Mouse (Mus musculus) large intestine, adult 2 months (tissue): ENCODE measurements at regions not wholly inside any gene's neighbourhood (a gene's known extent, or its start where the extent isn't known, plus 50 kb on each side); places are given as distances from the start of the nearest gene placed in this dataset.

Source experiments
- DNase-seq: peaks from one replicate; pipeline ENCODE4 v3.0.0-alpha.2; 2012; ENCODE audit warnings: low read depth, low spot score
- WGBS: fragments of 180-500 bp; shearing (Covaris S2); methylation state at CpG from one replicate; pipeline ENCODE4 v1.1.7; 2018; 5-methylcytosine and 5-hydroxymethylcytosine counted together

DNA sequence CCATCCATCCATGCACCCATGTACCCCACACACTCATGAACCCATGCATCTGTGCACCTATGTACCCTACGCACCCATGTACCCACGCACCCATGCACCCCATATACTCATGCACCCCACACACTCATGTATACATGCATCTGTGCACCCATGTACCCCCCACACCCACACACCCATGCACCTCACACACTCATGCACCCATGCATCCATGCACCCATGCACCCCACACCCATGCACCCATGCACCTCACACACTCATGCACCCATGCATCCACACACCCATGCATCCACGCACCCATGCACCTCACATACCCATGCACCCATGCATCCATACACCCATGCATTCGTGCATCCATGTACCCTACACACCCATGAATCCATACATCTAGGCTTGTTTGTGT, 63.6 kb downstream of the 4930564D02Rik start:
- WGBS, result 90% methylated on average over 4 of the region's 4 CpGs
- no peak for DNase-seq

DNA sequence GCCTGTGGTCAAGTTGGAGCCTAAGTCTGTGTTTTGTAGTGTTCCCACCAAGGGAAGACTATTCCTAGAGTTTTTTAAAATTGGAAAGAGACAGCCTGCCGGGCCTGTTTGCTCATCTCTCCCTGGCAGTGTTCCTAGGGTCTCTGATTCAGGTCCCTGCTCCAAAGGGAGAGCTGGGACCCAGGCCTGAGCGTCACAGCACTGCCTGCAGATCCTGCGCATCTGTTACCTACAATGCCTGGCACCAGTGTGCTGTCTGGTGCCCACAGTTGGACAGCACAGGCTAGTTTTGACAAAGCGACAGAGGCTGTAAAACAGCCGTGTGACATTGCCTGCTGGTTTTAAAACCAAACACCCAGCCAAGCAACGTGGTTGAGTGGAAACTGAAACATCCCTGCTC, 64.4 kb downstream of the 4930564D02Rik start:
- 66% methylated on average over 6 of the region's 6 CpGs for WGBS
- no peak for DNase-seq

DNA sequence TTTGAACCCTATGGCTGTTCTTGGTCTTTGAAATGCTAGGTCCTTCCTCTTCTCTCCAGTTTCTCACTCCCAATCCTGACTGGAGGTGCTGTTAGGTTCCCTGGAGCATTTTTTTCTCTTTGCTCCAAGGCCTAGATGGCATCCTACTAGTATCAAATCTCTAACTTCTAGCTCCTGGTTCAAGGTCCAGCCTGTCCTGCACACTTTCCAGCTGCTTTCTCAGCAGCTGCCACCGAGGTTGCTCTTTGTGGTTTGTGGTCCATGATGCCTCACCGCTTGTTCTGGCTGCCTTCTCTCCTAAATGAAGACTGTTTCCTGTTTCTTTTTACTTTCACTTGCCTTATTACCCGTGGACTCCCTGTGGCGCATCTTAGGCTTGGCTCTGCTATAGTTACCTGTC, 66.4 kb downstream of the 4930564D02Rik start:
- no peak for DNase-seq
- WGBS, result 72% methylated on average over 4 of the region's 4 CpGs

DNA sequence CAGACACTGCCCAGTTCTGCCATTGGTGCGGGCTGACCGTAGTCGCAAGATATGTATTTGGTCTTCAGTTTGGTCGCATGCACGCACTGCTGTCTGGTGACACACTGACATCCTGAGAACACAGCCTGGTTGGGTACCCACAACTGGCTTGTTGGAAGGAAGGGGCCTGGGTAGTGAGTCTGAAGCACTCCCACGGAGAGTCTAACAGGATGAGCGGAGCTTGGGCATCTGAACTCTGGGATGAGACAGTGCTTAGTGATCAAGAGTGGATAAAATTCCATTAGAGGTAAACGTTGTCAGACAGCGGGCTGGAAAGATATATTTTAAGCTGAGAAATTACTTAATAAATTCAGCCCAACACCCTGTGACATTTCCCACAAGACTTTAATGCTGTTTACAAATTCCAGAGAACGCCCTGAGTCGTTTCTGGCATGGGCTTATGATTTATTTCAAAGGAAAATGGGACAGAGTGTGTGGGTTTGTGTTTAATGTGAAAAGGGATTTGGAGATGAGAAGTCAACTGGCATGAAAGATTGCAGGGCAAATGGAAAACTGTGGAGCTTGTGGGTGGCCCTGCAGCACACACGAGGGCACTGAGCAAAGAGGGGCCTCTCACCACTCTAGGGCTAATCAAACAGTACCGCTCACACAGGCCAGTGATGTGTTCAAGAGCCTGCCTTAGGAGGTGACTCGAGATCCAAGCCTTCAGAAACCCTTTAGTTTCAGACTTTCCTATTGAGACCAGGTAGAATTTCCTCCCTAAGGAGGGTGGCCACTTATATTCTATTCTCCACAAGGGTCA, 74.7 kb downstream of the 4930564D02Rik start:
- no peak for DNase-seq
- WGBS, result 65% methylated on average over 14 of the region's 14 CpGs

DNA sequence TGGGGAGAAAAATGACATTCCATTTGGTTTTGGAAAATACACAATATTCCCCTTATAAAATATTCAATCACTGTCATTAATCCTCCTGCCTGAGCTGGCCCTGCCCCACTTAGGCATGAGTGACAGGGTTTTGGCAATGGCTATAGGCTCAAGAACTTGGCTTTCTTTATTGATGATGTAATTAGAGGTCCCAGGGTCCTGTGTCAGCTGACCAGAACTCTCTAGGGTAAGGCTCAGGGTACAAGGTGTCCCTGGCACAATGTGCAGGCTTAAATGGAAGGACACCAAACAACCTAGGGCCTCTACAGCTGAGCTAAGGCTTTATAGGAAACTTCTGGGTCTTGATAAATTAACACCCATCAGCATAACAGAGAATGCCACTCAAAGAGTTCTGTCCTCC, 76.0 kb downstream of the 4930564D02Rik start:
- DNase-seq, result no peak

DNA sequence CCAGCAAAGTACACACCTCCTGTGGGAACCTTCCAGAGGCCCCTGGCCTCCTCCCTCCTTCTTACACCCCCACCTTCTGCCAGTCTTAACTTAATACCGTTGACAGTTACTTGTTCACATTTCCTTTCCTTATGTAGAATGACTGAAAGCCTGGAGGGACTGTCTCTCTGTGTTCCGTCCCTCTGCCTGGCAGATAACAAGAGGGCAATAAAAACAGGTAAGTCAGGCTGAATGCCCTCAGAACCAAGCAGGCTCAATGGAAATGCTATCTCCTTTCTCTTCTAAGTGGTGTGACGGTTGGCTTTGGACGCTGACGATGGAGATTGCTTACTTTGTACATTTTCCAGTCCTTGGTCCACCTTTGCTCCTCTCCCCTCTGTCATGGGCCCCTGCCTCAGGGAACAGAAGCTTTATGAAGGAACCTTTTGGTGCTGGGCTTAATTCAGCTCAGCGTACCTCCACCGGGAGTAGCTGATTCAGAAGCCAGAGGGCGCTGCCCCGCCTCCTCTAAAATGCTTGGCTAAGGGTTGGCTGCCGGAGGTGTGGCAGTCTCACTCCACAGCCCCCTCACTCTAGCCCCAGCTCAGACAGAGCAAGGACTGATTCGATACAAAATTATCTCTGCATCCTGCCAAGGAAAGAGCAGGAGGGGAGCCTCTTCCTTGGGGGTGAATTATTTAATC, 85.0 kb downstream of the 4930564D02Rik start:
- DNase-seq, result no peak
- 14% methylated on average over 11 of the region's 11 CpGs for WGBS

DNA sequence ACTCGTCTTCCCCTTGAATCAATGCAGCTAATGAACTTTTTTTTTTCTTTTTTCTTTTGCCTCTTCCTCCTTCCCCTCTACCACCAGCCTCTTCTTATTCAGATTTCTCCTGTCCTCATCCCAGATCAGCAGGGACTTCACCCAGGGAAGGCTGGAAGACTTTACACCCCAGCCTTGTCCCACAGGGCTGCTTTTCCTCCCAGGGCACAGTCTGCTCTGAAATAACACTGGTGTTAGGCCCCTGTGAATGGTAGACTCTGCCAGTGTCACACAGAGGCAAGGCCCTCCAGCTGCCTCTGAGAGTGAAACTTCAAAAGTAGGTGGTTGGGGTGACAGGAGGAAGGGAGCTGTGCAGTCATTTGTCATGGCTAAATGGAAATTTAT, 85.5 kb downstream of the 4930564D02Rik start:
- DNase-seq, result no peak
- 30% methylated on average over 1 of the region's 1 CpGs for WGBS

DNA sequence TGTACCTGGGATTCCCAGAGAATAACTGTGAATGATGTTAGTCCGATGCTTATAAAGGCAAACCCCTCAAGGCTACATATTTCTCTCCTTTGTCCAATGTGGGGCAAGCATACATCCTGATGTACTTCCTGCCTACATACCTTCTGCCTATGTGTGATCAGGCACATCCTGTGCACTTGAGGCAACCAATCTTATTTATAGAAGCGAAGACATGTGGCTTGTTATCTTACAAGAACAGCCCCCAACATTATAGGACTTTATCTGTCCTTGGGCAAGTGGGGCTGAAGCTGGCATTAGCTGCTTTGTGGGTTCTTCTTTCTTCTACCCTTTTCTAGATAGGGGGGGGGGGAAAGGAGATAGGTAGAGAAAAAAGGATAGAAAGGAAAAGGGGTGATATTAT, 91.7 kb downstream of the 4930564D02Rik start:
- WGBS, result 90% methylated on average over 2 of the region's 2 CpGs
- DNase-seq, result no peak

DNA sequence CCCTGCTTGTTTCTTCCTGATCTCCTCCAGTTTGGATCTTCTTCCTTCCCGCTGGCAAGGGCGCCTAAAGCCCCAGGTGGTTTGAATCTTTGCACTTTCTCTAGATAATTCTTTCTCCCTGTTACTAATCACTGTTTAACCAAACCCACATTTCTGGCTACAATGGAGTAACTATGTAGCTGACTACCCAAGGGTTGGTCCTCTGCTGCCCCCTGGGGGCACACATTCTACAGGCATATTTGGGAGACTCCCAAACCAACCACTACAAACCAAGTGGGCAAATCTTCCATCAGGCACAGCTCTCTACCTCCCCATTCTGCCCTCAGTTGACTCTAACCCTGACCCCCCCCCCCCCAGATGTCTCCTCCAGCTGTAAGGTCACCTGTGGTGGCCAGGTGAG, 98.7 kb downstream of the 4930564D02Rik start:
- peak; percentile 19 for DNase-seq
- 24% methylated on average over 2 of the region's 2 CpGs for WGBS

DNA sequence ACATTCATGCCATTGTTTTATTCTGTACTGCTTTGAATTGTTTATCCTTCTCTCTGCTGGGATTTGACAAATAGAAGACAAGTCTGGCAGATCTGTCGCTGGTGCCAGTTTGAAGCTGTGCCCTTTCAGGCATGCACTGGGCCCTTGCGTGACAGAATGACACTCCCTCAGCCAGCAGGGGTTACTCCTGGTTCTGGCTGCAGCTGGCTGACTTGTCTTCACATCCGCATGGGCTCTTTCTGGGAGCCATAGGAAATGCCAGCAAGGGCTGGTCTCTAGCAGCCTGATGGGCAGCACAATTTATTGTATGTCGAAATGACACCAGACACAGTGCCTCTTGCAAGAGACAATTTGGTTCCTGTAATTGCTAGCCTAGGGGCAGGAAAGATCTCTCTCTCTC, 102.5 kb downstream of the 4930564D02Rik start:
- no peak for DNase-seq
- WGBS, result 52% methylated on average over 4 of the region's 4 CpGs

DNA sequence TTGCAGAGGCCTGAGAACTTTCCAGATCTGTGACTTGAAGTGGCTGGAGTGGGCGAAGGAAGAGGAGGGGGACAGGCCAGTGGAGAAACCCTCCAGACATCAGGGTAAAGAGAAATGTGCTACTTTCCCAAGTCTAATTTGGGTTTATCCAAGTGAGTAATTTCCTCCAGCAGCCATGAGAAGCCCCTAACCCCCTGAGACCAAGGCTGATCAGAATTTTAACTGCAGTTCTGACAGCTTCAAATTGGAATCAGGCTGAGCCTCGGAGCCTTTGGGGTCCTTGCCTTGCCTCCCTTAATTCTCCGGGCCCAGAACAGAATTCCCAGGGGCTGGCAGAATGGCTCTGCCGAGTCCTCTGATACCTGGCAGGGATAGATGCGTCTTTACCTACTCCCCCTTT, 104.9 kb downstream of the 4930564D02Rik start:
- WGBS, result 77% methylated on average over 5 of the region's 5 CpGs
- DNase-seq, result no peak

DNA sequence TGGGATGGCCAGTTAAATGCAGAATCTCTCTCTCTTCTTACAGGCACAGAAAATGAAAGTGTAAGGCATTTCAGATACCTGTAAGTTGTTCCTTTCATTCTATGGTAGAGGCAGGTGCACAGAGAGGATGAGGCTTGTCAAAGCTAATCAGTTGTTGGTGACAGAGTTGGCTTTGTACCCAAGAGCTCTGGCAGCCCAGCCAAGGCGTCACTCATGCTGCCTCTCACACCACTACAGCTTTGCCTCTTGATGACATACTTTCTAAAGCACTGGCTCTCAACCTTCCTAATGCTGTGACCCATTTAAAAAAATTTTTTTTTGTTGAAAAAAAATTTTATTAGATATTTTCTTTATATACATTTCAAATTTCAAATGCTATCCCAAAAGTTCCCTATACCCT, 105.4 kb downstream of the 4930564D02Rik start:
- DNase-seq, result no peak
- WGBS, result 71% methylated on average over 1 of the region's 1 CpGs

DNA sequence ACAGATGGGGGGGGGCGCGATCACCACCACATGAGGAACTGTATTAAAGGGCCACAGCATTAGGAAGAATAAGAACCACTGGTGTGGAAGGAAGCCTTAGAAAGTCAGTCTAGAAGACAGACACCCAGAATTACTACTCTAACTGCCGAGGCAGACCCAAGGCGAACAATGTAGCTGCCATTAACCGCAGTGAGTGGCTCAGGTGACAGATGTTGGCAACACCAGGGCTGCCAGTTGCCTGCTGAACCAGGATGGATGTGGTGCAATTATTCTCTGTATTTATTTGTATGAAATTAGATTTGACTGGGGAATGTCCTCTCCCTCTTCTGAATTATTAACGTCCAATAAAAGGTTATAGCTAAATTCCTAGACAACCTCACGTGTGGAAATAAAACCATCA, 124.7 kb downstream of the 4930564D02Rik start:
- 73% methylated on average over 7 of the region's 7 CpGs for WGBS
- DNase-seq, result no peak

DNA sequence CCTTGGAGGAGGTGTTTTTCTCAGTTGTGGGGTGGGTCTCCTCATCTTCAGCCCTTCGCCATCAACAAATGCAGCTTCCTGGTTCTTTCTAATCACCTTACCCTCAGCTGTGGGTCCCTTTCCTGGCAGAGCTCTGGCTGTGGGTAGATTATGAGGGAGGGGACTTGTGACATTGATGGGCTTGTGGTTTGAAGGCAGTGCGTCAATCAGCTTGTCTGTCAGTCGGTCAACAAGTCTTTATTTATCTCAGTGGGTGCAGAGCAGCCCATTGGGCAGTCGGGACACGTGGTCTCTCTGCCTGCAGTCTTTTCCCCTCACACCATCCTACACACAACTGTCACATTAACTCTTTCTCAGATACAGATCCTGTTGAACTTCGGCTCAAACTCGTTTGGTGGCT, 125.2 kb downstream of the 4930564D02Rik start:
- 34% methylated on average over 7 of the region's 7 CpGs for WGBS
- no peak for DNase-seq

DNA sequence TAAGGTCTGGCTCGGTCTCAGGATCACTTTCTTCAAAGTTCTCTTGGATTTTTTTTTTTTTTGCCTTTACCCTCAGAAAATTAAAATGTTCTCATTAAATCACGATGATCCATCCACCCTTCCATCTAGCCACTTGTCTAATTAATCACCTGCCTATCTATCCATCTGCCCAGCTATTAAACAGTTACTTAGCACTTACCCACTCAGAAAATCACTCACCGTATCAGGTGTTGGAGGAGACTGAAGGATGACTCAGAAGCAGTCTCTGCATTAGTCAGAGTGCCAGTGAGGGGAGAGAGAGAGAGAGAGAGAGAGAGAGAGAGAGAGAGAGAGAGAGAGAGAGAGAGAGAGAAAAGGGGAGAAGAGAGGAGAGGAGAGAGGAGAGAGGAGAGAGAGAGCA, 134.1 kb downstream of the 4930564D02Rik start:
- 82% methylated on average over 3 of the region's 3 CpGs for WGBS

DNA sequence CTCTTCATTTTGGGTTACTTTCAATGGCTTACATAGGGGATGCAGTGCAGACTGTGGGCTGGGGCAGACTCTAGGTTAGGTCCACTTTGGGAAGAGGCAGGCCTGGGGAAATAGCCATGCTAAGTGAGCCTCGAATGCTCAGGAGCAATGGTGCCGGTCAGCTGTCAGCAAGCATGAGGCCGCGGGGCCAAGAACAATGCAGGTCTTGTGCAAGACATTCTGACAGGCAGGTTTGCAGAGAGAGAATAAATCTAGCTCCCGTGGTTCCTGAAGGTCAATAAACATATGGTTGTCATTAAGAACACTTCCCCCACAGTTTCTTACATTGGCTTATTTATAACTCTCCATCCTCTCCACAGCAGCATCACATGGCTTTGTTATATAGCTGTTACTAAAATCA, 142.5 kb downstream of the 4930564D02Rik start:
- WGBS, result 47% methylated on average over 5 of the region's 5 CpGs
- DNase-seq, result no peak

More for the DNA sequence above, 134.1 kb downstream of the 4930564D02Rik start:
- no peak for DNase-seq

DNA sequence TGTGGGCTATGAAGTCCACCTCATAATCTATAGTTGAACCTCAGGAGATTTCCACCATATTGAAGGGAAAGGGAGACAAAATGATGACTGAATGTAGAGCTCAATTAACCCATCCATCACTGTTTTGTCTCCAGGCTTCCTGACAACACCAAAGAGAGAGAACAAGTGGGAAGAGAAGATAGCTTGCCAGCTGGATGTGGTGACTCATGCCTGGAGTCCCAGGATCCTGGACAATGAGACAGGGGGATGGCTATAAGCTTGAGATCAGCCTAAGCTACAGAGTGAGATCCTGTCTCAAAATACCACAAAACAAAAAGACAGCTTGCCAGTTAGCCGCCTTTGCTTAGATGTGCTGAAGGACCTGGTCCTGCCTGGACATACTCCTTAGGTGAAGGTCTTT, 144.4 kb downstream of the 4930564D02Rik start:
- WGBS, result 93% methylated on average over 1 of the region's 1 CpGs
- no peak for DNase-seq

DNA sequence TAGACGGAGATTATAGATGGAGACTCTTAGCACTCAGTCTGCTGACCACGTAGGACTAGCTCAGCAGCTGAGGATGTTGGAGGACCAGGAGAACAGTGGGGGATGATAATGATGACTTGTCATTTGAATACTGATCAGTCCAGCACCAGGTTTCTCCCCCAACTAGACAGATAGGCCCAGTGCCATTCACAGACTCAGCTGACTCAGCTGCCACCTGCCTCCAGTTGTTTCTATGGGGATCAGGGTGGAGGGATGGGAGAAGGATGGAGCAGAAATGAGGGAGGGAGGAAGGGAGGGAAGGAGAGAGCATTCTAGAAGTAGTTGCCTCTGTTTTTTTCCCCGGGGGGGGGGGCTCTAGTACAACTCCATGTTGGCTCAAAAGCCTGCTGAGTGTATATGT, 145.1 kb downstream of the 4930564D02Rik start:
- WGBS, result 69% methylated on average over 3 of the region's 3 CpGs
- no peak for DNase-seq

DNA sequence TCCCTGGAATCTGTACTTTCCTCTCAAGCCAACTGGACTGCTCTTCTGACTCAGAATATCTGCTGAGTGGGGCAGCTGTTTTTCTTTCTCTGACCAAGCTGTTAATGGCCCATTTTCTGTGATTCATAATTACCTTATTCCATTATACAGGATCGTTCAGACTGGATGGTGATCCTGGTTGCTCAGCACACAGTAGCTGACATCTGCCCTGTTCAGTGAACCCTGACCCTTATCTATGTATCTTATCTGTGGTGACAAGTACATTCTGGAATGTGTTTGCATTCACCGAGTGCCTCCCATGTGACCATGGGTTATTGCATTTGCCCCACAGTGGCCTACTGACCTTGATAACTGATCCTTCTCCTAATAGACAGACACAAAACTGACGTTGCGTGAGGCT, 148.2 kb downstream of the 4930564D02Rik start:
- WGBS, result 28% methylated on average over 4 of the region's 4 CpGs
- DNase-seq, result no peak

DNA sequence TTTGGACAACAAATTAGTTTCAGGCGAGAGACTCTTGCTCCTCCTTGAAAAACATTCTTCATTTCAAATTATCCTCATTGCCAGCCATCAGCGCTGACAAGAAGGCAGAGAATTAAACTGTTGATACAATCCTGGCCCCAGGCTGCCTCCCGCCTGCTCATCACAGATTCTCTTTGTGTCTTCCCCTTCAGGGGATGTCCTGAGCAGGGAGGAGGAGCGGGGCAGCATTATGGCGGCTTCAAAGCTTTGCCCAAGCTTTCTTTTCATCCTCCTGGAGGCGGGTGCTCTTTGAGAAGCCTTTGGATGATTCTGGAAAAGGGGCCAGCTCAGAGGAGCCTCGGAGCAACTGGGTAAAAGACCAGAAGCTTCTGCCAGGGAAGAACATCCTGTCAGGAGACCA, 149.1 kb downstream of the 4930564D02Rik start:
- no peak for DNase-seq
- 47% methylated on average over 7 of the region's 7 CpGs for WGBS

DNA sequence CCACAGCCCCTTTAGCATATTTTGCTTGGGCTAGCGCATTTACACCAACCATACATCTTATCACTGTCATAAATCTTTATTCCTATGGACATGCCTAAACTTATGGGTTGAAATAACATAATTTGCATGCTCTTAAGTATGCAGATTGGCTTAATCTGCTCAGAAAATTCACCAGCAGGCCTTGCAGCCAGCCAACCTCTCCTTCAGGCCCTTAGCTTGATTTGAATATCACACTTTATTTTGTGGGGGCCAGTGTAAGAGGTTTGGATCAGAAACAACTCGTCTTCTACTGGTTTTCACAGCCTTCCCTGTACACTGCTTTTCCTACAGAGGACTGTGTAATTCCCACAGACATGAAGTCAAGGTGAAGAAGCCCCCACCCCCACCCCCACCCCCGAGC, 153.0 kb downstream of the 4930564D02Rik start:
- no peak for DNase-seq
- WGBS, result 41% methylated on average over 3 of the region's 3 CpGs
